Mouse (Mus musculus) urinary bladder, postnatal 14 days (tissue): ENCODE measurements at regions not wholly inside any gene's neighbourhood (a gene's known extent, or its start where the extent isn't known, plus 50 kb on each side); places are given as distances from the start of the nearest gene placed in this dataset.

Experiments
- DNase-seq: peaks from one replicate; pipeline ENCODE4 v3.0.0; 2021; ENCODE audit warnings: low spot score

- DNase-seq: no peak
Observed at GRCm38 (mm10) chr11:110588280-110588679, 189.4 kb downstream of the Map2k6 start.

GRCm38 (mm10) chr11:110595266-110595862 is 196.4 kb downstream of the Map2k6 start:
- DNase-seq: no peak

GRCm38 (mm10) chr11:110605041-110605882 is 206.3 kb downstream of the Map2k6 start:
- DNase-seq: peak; percentile 3

GRCm38 (mm10) chr11:110609276-110609675 is 210.4 kb downstream of the Map2k6 start:
- DNase-seq: no peak

GRCm38 (mm10) chr11:110610831-110611230 is 211.9 kb downstream of the Map2k6 start:
- no peak for DNase-seq

- DNase-seq: no peak
Observed at GRCm38 (mm10) chr11:110632001-110632400, 233.1 kb downstream of the Map2k6 start.

- no peak for DNase-seq
Observed at GRCm38 (mm10) chr11:110633351-110633750, 234.4 kb downstream of the Map2k6 start.

GRCm38 (mm10) chr11:110642485-110642884 is 243.6 kb downstream of the Map2k6 start:
- DNase-seq: no peak

GRCm38 (mm10) chr11:110649575-110650210 is 250.8 kb downstream of the Map2k6 start:
- DNase-seq: no peak

GRCm38 (mm10) chr11:110652068-110652467 is 253.1 kb downstream of the Map2k6 start:
- no peak for DNase-seq

GRCm38 (mm10) chr11:110656524-110657156 is 257.7 kb downstream of the Map2k6 start:
- no peak for DNase-seq

- no peak for DNase-seq
Observed at GRCm38 (mm10) chr11:110657854-110658253, 258.9 kb downstream of the Map2k6 start.

- no peak for DNase-seq
Observed at GRCm38 (mm10) chr11:110670626-110671508, 271.9 kb downstream of the Map2k6 start.

- DNase-seq: no peak
Observed at GRCm38 (mm10) chr11:110672941-110673340, 274.0 kb downstream of the Map2k6 start.

GRCm38 (mm10) chr11:110692824-110693223 is 275.0 kb upstream of the Kcnj16 start:
- no peak for DNase-seq

GRCm38 (mm10) chr11:110697067-110697466 is 270.8 kb upstream of the Kcnj16 start:
- DNase-seq: no peak

- DNase-seq: no peak
Observed at GRCm38 (mm10) chr11:110698342-110698741, 269.5 kb upstream of the Kcnj16 start.

GRCm38 (mm10) chr11:110700976-110701375 is 266.9 kb upstream of the Kcnj16 start:
- no peak for DNase-seq

- DNase-seq: no peak
Observed at GRCm38 (mm10) chr11:110702119-110702518, 265.7 kb upstream of the Kcnj16 start.

- no peak for DNase-seq
Observed at GRCm38 (mm10) chr11:110703511-110703910, 264.3 kb upstream of the Kcnj16 start.

GRCm38 (mm10) chr11:110707328-110707727 is 260.5 kb upstream of the Kcnj16 start:
- no peak for DNase-seq
